Mouse (Mus musculus): ENCODE results near the gene Thsd7a. TPM values are rescaled to one million over a fixed set of nuclear protein-coding genes. Genes with fewer than 3 reads are reported as not detected.

Thsd7a gene
- polyA plus RNA-seq, 1 experiment from 2014 or later, result 53.2 TPM

DNA sequence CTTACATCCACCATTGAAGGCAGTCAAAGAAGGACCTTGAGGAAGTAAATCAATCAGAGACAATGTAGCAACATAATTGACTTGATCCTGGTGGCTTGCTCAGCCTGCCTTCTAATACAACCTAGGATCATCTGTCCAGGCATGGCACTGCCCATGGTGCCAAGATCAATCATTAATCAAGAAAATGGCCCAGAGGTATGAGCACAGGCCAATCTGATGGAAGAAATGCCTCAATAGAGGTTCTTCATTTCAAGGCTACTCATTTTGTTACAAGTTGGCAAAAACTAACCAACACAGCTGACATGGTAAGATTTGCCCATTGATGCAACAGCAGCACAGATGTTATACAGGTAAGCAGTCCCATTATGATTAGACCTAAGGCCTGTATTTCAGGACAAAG is 309.6 kb downstream of the Thsd7a start:
- Histone ChIP-seq H3K9me3 (no peaks in the 10 kb centered on the region), H3K36me3 (no peaks in the 10 kb centered on the region; the same call in 1 of the 2 replicates), H3K4me1 (replicated peaks) (no peaks in the 10 kb centered on the region), H3K4me3 (replicated peaks) (no peak overlapping the region), H3K9ac (replicated peaks) (no peak overlapping the region), H3K4me2 (replicated peaks) (no peak overlapping the region), H3K27me3 (no peaks in the 10 kb centered on the region), H3K27ac (no peak overlapping the region)
- ATAC-seq, result no peak

DNA sequence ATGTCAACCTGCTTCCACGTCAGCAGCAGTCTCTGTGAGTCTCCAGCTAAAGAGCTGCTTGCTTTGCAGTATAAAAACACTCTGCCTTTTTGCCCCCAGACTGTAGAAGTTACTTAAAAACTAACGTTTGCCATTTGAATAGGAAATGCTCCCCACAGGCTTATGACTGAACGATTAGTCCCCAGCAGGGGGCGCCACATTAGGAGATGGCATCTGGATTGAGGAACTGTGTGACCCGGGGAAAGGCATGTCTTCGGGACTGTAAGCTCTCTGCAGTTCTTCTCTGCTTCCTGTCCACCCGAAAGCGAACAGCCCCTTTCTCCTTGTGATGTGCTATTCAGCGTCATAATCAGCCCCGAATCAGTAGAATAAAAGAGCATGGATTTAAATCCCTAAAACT is 330.1 kb downstream of the Thsd7a start:
- WGBS, result 91% methylated on average over 10 of the region's 10 CpGs
- no peaks in the 10 kb centered on the region for H3K27me3 ChIP-seq

DNA sequence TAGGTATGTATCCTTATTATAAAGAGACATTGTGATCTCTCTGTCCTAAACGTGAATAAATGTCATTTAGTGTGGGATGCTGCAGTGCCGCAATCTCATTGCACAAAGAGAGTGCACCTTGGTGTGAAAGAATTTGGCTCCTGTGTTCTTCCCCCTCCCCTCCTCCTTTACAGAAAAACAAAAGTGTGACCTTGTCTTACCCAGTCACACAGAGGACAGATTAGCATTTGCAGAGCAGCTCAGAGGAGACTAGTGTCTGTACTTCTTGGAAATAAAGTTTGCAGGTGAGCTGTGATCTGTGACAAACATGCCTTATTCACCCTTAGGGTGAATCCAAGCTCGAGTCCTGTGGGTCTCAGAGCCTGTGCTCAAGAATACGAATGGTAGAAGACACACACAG is 332.2 kb downstream of the Thsd7a start:
- Histone ChIP-seq H3K36me3 (0 out of 2 replicates have a peak, but pooled peaks cover 5% of the 10 kb centered on the region), H3K4me2 (replicated peaks) (no peak overlapping the region), H3K27ac (no peak overlapping the region), H3K4me1 (replicated peaks) (no peaks in the 10 kb centered on the region), H3K9me3 (no peaks in the 10 kb centered on the region), H3K4me3 (replicated peaks) (no peak overlapping the region), H3K9ac (replicated peaks) (no peak overlapping the region), H3K27me3 (no peaks in the 10 kb centered on the region)
- ATAC-seq, result no peak
- WGBS, result 54% methylated on average over 4 of the region's 4 CpGs

More for the DNA sequence above, 330.1 kb downstream of the Thsd7a start:
- no peak overlapping the region for H3K27ac ChIP-seq
- ATAC-seq, result no peak
- no peak overlapping the region for H3K9ac ChIP-seq (replicated peaks)
- no peak overlapping the region for H3K4me2 ChIP-seq (replicated peaks)
- H3K4me3 ChIP-seq (replicated peaks), result no peak overlapping the region
- no peaks in the 10 kb centered on the region for H3K4me1 ChIP-seq (replicated peaks)
- H3K9me3 ChIP-seq, result no peaks in the 10 kb centered on the region
- H3K36me3 ChIP-seq, result 0 out of 2 replicates have a peak, but pooled peaks cover 3% of the 10 kb centered on the region

DNA sequence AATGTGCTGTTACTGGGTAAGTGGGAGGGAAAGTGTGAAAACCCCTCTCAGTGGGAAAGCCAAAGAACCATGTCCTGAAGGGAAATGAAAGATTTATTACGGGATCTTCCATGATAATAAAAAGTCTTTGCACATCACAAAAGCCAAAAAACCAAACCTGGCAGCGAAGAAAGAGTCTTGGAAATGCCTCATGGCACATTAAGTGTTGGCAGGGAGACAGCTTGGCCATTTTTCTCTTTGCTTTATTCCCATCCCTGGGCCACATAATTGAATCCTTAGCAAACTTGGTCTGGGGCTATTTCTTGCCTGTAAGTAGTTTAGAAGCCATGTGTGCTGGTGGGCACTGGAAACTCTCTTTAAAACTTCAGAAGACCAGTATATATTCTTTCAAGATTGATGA is 344.8 kb downstream of the Thsd7a start:
- H3K4me1 ChIP-seq (replicated peaks), result 0 out of 2 replicates have a peak, but pooled peaks cover 3% of the 10 kb centered on the region
- H3K9me3 ChIP-seq, result no peaks in the 10 kb centered on the region
- peaks cover 4% of the 10 kb centered on the region; the same call in 1 of the 2 replicates for H3K36me3 ChIP-seq
- no peaks in the 10 kb centered on the region for H3K27me3 ChIP-seq
- H3K27ac ChIP-seq, result no peak overlapping the region
- ATAC-seq, result no peak
- H3K9ac ChIP-seq (replicated peaks), result no peak overlapping the region
- 83% methylated on average over 2 of the region's 2 CpGs for WGBS
- no peak overlapping the region for H3K4me3 ChIP-seq (replicated peaks)
- no peak overlapping the region for H3K4me2 ChIP-seq (replicated peaks)

DNA sequence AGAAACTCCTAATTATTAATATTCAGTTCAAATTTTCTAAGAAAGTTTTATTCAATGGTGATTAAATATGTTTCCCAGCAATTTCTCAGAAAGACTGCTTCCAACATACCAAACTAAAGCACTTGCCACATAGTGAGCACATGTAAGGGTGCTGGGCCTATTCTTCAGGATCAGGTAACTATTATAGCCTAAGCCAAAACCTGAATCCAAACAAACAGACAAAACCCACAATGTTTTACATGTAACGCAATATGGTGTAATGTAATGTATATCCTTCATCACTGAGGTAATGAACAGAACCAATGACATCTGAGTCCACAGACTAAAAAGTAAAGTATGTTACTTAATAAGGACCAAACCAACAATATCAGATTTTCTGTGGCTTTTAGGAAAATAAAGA is 346.2 kb downstream of the Thsd7a start:
- Histone ChIP-seq H3K27ac (no peak overlapping the region), H3K4me2 (replicated peaks) (no peak overlapping the region), H3K27me3 (no peaks in the 10 kb centered on the region), H3K9ac (replicated peaks) (no peak overlapping the region), H3K4me3 (replicated peaks) (no peak overlapping the region), H3K4me1 (replicated peaks) (0 out of 2 replicates have a peak, but pooled peaks cover 3% of the 10 kb centered on the region), H3K36me3 (no peaks in the 10 kb centered on the region), H3K9me3 (no peaks in the 10 kb centered on the region)
- 94% methylated on average over 1 of the region's 1 CpGs for WGBS
- no peak for ATAC-seq

DNA sequence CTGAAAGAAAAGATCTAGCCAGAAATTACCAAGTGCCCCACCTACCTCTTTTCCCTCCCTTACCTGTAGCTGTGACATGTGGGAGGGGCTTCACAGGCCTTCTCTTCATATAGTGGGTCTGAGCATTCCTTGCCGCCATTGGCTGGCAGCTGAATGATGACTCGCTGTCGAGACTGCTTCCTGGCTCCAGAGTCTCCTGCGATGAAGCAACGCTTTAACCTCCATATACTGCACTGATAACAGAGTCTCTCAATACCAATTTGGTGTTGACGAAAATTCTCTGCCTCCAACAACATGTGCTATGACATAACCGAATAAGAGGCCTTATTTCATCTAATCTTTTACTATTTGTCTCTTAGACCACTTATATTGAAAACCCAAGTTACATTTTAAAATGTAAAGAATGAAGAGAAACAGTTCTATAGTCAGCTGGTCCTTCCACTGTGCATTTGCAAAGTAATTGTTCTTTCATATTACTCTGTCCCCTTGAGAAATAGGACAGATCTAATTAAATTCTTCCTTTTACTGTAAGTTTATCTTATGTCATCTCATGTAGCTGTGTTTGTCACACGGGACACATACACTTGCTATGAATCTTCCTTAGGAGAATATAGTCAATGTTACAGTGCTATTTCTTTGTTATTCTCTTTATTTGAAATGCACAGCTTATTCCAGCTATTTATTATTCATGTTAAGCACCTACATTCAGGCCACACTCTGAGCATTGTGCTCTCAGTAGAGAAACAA is 351.3 kb downstream of the Thsd7a start:
- Histone ChIP-seq H3K4me3 (replicated peaks) (no peak overlapping the region), H3K27me3 (no peaks in the 10 kb centered on the region), H3K36me3 (no peaks in the 10 kb centered on the region), H3K4me2 (replicated peaks) (no peak overlapping the region), H3K9ac (replicated peaks) (no peak overlapping the region), H3K27ac (no peak overlapping the region), H3K9me3 (no peaks in the 10 kb centered on the region), H3K4me1 (replicated peaks) (0 out of 2 replicates have a peak, but pooled peaks cover 3% of the 10 kb centered on the region)
- WGBS, result 93% methylated on average over 8 of the region's 8 CpGs
- no peak for ATAC-seq

DNA sequence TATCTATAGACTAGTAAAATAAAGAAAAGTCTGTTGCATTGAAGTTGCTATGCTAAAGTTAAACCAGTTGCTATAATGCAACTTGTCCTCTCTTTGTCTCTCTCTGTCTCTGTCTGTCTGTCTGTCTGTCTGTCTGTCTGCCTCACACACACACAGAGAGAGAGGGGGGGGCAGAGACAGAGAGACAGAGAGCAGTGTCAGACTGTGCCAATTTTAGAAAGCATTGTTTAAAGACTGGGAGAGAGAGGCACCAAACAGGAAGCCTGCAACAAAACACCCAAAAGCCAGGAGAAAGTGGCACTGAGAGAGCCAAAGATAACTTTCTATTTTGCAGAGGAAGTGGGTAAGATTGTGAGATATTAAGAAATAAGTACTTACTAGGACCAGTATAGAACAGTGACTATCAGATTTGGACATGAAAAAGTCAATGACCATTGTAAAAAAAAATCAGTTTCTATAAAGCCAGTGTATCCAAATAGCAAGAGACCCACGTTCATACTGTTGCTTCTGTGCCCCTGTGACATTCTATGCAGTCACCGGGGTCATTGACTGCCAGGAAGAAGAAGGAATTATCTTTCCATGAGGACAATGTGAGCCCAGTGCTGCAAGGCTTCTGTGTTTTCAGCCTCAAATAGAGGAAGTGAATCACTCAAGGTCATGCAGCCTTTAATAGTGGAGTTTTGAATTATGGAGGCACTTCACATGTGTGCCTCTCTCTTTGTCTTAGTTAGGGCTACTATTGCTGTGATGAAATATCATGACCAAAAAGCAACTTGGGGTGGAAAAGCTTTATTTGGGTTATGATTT is 355.4 kb downstream of the Thsd7a start:
- 76% methylated on average over 2 of the region's 2 CpGs for WGBS
- no peaks in the 10 kb centered on the region for H3K9me3 ChIP-seq
- no peaks in the 10 kb centered on the region for H3K36me3 ChIP-seq
- no peak for ATAC-seq
- no peaks in the 10 kb centered on the region for H3K4me1 ChIP-seq (replicated peaks)
- H3K4me2 ChIP-seq (replicated peaks), result no peak overlapping the region
- no peak overlapping the region for H3K27ac ChIP-seq
- no peaks in the 10 kb centered on the region for H3K27me3 ChIP-seq
- no peak overlapping the region for H3K9ac ChIP-seq (replicated peaks)
- H3K4me3 ChIP-seq (replicated peaks), result no peak overlapping the region

DNA sequence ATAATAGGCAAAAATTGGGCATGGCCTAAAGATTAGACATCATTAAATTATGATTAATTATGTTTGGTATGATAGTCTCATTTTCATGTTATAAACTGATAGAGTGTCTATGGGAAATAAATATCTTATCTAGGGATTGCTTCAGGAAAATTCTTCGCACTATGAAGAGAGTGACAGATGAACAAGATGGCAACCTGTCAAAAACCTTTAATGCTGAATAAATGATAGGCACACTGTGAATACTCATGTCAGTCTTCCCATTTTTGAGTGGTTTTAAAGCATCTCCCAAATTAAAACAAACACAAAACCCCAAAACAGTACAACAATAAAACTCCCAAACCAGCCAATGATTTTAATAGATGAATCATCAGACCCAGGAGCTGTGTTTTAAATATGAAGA is 362.5 kb downstream of the Thsd7a start:
- H3K4me2 ChIP-seq (replicated peaks), result no peak overlapping the region
- H3K4me3 ChIP-seq (replicated peaks), result no peak overlapping the region
- no peaks in the 10 kb centered on the region for H3K4me1 ChIP-seq (replicated peaks)
- H3K36me3 ChIP-seq, result no peaks in the 10 kb centered on the region
- no peak overlapping the region for H3K27ac ChIP-seq
- 90% methylated on average over 1 of the region's 1 CpGs for WGBS
- ATAC-seq, result no peak
- no peaks in the 10 kb centered on the region for H3K9me3 ChIP-seq
- no peaks in the 10 kb centered on the region for H3K27me3 ChIP-seq
- no peak overlapping the region for H3K9ac ChIP-seq (replicated peaks)

DNA sequence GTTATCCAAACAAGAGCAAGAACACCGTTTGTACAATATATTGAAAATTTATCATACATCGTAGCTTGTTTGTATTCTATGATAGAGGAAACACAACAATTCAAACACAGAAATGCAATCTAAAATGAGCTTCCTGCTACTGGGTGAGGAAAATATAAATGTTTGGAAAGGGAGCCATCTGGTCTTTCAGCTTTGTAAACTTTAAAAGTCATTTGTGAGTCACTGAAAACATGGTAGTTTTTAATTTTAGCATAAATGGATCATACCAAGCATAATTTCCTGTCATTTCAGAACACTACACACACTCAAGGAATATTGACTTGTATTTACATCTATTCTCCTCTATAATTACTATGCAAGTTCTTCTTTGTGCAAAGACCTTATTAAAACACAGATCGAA is 363.6 kb downstream of the Thsd7a start:
- Histone ChIP-seq H3K4me2 (replicated peaks) (no peak overlapping the region), H3K36me3 (no peaks in the 10 kb centered on the region), H3K27ac (no peak overlapping the region), H3K4me3 (replicated peaks) (no peak overlapping the region), H3K9me3 (no peaks in the 10 kb centered on the region), H3K9ac (replicated peaks) (no peak overlapping the region), H3K27me3 (no peaks in the 10 kb centered on the region), H3K4me1 (replicated peaks) (no peaks in the 10 kb centered on the region)
- 91% methylated on average over 3 of the region's 3 CpGs for WGBS
- no peak for ATAC-seq

DNA sequence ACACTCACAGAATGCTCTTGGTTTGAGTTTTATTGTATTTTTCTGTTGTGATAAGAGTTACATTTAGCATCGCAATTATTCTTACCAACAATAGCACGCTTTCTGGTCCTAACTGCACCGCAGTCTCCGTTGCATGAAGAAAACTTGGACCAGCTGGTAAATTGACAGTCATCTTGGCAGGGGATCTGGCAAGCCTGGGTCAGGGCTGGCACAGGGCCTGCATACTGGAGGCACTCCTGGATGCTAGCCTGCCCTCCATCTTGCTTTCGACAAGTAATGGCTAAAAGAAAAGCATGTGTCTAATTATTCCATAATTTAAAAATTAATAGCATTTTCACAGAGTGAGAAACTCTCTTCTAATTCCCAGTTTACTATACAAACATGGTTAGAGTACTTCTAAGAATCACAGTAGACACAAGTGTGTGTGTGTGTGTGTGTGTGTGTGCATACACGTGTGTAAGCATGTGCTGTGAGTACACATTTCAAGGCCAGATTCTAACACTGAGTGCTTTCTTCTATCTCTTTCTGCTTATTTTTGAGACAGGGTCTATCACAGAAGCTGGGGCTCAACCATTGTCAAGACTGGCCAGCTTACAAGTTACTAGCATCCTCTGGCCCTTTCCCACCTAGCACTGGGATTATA is 368.0 kb downstream of the Thsd7a start:
- Histone ChIP-seq H3K9me3 (no peaks in the 10 kb centered on the region), H3K27ac (no peak overlapping the region; the same call in 1 of the 2 replicates), H3K4me3 (replicated peaks) (no peak overlapping the region), H3K27me3 (no peaks in the 10 kb centered on the region), H3K9ac (replicated peaks) (no peak overlapping the region), H3K4me2 (replicated peaks) (no peak overlapping the region), H3K4me1 (replicated peaks) (no peaks in the 10 kb centered on the region), H3K36me3 (peaks cover 13% of the 10 kb centered on the region)
- WGBS, result 87% methylated on average over 6 of the region's 6 CpGs
- ATAC-seq, result peak; percentile 79; the same call in 1 of the 2 replicates

DNA sequence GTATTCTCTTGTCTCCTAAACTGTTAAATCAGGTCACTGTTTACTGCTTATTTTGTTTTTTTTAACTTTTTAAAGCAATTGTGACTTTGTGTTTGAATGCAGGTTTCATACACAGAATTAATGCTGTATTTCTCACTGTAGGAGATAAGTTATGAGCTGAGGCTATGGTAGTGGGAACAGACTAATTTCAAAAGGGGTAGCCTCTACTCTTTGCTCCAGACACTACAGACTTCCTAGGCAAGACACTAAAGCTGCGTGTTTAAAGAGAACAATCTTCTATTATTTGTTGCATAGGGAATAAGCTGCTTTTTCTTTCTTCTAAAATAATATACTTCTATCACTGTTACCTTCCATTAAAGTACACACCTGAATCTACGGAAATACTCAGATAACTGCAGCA is 368.5 kb downstream of the Thsd7a start:
- Histone ChIP-seq H3K27ac (no peak overlapping the region), H3K4me3 (replicated peaks) (no peak overlapping the region), H3K27me3 (no peaks in the 10 kb centered on the region), H3K4me1 (replicated peaks) (no peaks in the 10 kb centered on the region), H3K36me3 (peaks cover 13% of the 10 kb centered on the region), H3K9ac (replicated peaks) (no peak overlapping the region), H3K4me2 (replicated peaks) (no peak overlapping the region), H3K9me3 (no peaks in the 10 kb centered on the region)
- WGBS, result 89% methylated on average over 2 of the region's 2 CpGs
- no peak for ATAC-seq

DNA sequence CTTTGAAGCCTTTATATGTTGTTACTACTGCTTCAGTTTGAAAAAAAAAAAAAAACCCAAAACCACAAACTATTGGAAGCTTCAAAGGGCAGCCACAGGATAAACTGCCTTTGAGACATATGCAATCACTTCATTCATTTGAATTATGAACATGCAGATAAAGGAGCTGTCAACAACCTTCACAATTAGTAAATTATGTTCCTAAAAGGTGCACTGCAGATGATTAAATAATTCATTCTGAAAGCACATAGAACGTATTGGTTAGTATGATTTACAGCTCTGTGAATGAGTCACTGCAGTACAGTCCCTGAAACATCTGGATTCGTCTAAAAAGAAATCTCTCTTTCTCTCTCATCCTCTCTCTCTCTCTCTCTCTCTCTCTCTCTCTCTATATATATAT is 390.5 kb downstream of the Thsd7a start:
- H3K36me3 ChIP-seq, result no peaks in the 10 kb centered on the region
- 81% methylated on average over 2 of the region's 2 CpGs for WGBS
- no peak overlapping the region for H3K9ac ChIP-seq (replicated peaks)
- H3K27ac ChIP-seq, result no peak overlapping the region
- H3K4me3 ChIP-seq (replicated peaks), result no peak overlapping the region
- H3K27me3 ChIP-seq, result no peaks in the 10 kb centered on the region
- H3K9me3 ChIP-seq, result no peaks in the 10 kb centered on the region
- H3K4me2 ChIP-seq (replicated peaks), result no peak overlapping the region
- ATAC-seq, result no peak
- H3K4me1 ChIP-seq (replicated peaks), result no peaks in the 10 kb centered on the region

Measured in midbrain, embryonic 13.5 days (tissue).